Mouse (Mus musculus) small intestine, adult 2 months (tissue): ENCODE results near the gene Cerk.

Experiments
- CTCF ChIP-seq: fragments of 200-500 bp; IDR thresholded peaks from 2 replicates; pipeline ENCODE4 v1.5.1; 2012; ENCODE audit warnings: low read depth, mild to moderate bottlenecking, control low read depth, inconsistent platforms, low read length, moderate library complexity, mixed read lengths; ENCODE audit not compliant: insufficient replicate concordance, insufficient read length; ENCODE audit errors: extremely low read depth
- POLR2A ChIP-seq: fragments of 200-500 bp; IDR thresholded peaks from 2 replicates; pipeline ENCODE4 v1.6.1; 2012; ENCODE audit warnings: low read depth, mild to moderate bottlenecking, control low read depth, inconsistent platforms, low read length, moderate library complexity

DNA sequence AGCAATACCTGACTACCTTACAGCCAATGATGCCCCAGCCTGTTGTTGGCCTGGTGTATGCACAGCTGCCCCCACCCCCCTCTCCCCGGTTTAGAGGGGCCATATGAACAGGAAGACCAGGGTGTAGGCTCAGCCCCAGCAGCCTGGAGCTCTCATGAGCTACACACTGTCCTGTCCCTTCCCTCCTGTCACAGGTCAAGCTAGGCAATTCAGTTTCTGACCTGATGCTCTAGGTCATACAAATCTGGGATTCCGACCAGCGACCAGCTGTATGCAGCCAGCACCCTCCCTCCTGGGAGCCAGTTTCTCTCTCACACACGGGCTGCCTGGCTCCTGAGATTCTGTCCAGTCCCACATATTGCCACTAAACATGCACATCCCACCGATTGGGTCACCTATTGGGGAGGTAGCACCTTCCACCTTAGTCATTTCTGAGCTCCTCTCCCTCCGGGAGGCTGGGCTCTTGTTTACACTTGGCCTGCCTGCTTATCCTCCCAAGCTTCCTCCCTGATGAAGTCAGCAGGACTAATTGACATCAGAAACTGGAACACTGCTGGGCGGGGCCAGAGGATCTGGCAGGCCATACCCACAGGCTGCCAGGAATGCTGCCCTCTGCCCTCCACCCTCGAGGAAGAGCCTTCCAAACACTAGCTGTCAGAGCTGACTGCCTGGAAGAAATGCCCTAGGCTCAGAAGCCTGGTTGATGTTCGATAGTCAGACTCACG lies 3.0 kb upstream of the Cerk start:
- TF ChIP-seq CTCF, result no peak
- TF ChIP-seq POLR2A, result no peak; the same call in 1 of the 2 replicates
